Mouse (Mus musculus) liver, adult 2 months (tissue): ENCODE measurements around the gene Sptbn2. TPM values are rescaled to one million over a fixed set of nuclear protein-coding genes. Genes with fewer than 3 reads are reported as not detected.

Experiments
- DNase-seq: peaks from one replicate; pipeline ENCODE4 v3.0.0-alpha.2; 2011; ENCODE audit warnings: low read depth, low spot score; ENCODE audit errors: extremely low read depth
- H3K27ac ChIP-seq: fragments of 200-500 bp; replicated peaks from 2 replicates; pipeline ENCODE4 v1.5.1; 2012; ENCODE audit warnings: low read depth, mild to moderate bottlenecking, control low read depth, inconsistent platforms, low read length; ENCODE audit not compliant: insufficient read depth
- H3K27me3 ChIP-seq: fragments of 200-500 bp; 2 replicates; pipeline ENCODE4 v1.6.1; 2012; ENCODE audit warnings: mild to moderate bottlenecking, moderate library complexity, low read length, inconsistent platforms; ENCODE audit not compliant: control insufficient read depth, insufficient read depth
- H3K36me3 ChIP-seq: fragments of 200-500 bp; 2 replicates; pipeline ENCODE4 v1.6.1; 2012; ENCODE audit warnings: low read length, inconsistent platforms; ENCODE audit not compliant: control insufficient read depth, insufficient read depth
- H3K4me1 ChIP-seq: fragments of 200-500 bp; 2 replicates; pipeline ENCODE4 v1.6.1; 2011; ENCODE audit warnings: low read length; ENCODE audit not compliant: control insufficient read depth, insufficient read depth
- H3K4me3 ChIP-seq: fragments of 200-500 bp; 2 replicates; pipeline ENCODE4 v1.5.1; 2011; ENCODE audit warnings: low read depth, mild to moderate bottlenecking, control low read depth, low read length, moderate library complexity; ENCODE audit not compliant: insufficient read depth
- H3K79me2 ChIP-seq: fragments of 200-500 bp; 2 replicates; pipeline ENCODE4 v1.6.1; 2012; ENCODE audit warnings: inconsistent platforms, mild to moderate bottlenecking, low read length, moderate library complexity; ENCODE audit not compliant: control insufficient read depth, insufficient read depth
- H3K9ac ChIP-seq: fragments of 200-500 bp; 2 replicates; pipeline ENCODE4 v1.6.1; 2012; ENCODE audit warnings: low read depth, mild to moderate bottlenecking, control low read depth, inconsistent platforms, low read length
- CTCF ChIP-seq: fragments of 200-500 bp; IDR thresholded peaks from 2 replicates; pipeline ENCODE4 v1.5.1; 2011; ENCODE audit warnings: low read depth, low read length, control low read depth
- POLR2A ChIP-seq: fragments of 200-500 bp; IDR thresholded peaks from 2 replicates; pipeline ENCODE4 v1.6.1; 2011; ENCODE audit warnings: low read length, control low read depth; ENCODE audit not compliant: insufficient read depth; ENCODE audit errors: extremely low read depth
- WGBS: fragments of 180-500 bp; shearing (Covaris S2); methylation state at CpG from one replicate; pipeline ENCODE4 v1.1.7; 2018; 5-methylcytosine and 5-hydroxymethylcytosine counted together
- polyA plus RNA-seq: library from polyadenylated mRNA; depleted of rRNA; stranded (reverse); fragments of >200 nt; gene quantifications from 2 replicates; pipeline ENCODE4 v1.2.3, GENCODE M21; 2012
- total RNA-seq: library from RNA; depleted of rRNA; stranded (reverse); fragments of >200 nt; gene quantifications from 2 replicates; pipeline ENCODE4 v1.2.3, GENCODE M21; 2014

The Sptbn2 gene
- total and polyA plus RNA-seq, 2 experiments, result 12.9 to 36.7 TPM

GRCm38 (mm10) chr19:4697721-4698120 is 13.2 kb upstream of the Sptbn2 start:
- Histone ChIP-seq H3K79me2 (no peaks in the 10 kb centered on the region), H3K4me3 (no peak overlapping the region), H3K36me3 (no peaks in the 10 kb centered on the region), H3K27ac (peak overlapping the region; percentile 30; the same call in 1 of the 2 replicates), H3K27me3 (no peaks in the 10 kb centered on the region), H3K4me1 (peaks cover 16% of the 10 kb centered on the region), H3K9ac (peak overlapping the region; percentile 69)
- TF ChIP-seq POLR2A (no peak), CTCF (no peak)
- WGBS, result 74% methylated on average over 9 of the region's 9 CpGs
- DNase-seq, result no peak

GRCm38 (mm10) chr19:4698205-4698677 is 12.7 kb upstream of the Sptbn2 start, which contains the start of gene Gm960:
TSS of gene Gm960 (minus strand) at chr19:4698668.
- Histone ChIP-seq H3K79me2 (no peaks in the 10 kb centered on the region), H3K27ac (peak within 1 kb of the TSS; percentile 30; the same call in 1 of the 2 replicates), H3K4me3 (peak within 1 kb of the TSS; percentile 71), H3K4me1 (peaks cover 16% of the 10 kb centered on the region), H3K9ac (peak within 1 kb of the TSS; percentile 69), H3K27me3 (no peaks in the 10 kb centered on the region), H3K36me3 (no peaks in the 10 kb centered on the region)
- peak; percentile 55 for DNase-seq
- 0 out of 2 replicates have a peak, but pooled peaks have one; percentile 8 for TF ChIP-seq POLR2A
- no peak for TF ChIP-seq CTCF
- WGBS, result under 1% methylated on average over 40 of the region's 40 CpGs

GRCm38 (mm10) chr19:4698856-4699255 is 12.1 kb upstream of the Sptbn2 start:
- no peak overlapping the region for H3K4me3 ChIP-seq
- H3K79me2 ChIP-seq, result no peaks in the 10 kb centered on the region
- H3K27me3 ChIP-seq, result no peaks in the 10 kb centered on the region
- WGBS, result 66% methylated on average over 8 of the region's 8 CpGs
- no peak overlapping the region for H3K9ac ChIP-seq
- TF ChIP-seq POLR2A (no peak), CTCF (no peak)
- DNase-seq, result no peak
- no peak overlapping the region for H3K27ac ChIP-seq
- no peaks in the 10 kb centered on the region for H3K36me3 ChIP-seq
- H3K4me1 ChIP-seq, result peaks cover 16% of the 10 kb centered on the region

- H3K4me3 ChIP-seq, result no peak overlapping the region
- no peak for TF ChIP-seq POLR2A
- no peak for TF ChIP-seq CTCF
- H3K27ac ChIP-seq, result no peak overlapping the region
- no peaks in the 10 kb centered on the region for H3K36me3 ChIP-seq
- peaks cover 16% of the 10 kb centered on the region for H3K4me1 ChIP-seq
- no peaks in the 10 kb centered on the region for H3K27me3 ChIP-seq
- 87% methylated on average over 5 of the region's 5 CpGs for WGBS
- no peaks in the 10 kb centered on the region for H3K79me2 ChIP-seq
- H3K9ac ChIP-seq, result no peak overlapping the region
- no peak for DNase-seq
Observed at GRCm38 (mm10) chr19:4699821-4700220, 11.1 kb upstream of the Sptbn2 start.

DNA sequence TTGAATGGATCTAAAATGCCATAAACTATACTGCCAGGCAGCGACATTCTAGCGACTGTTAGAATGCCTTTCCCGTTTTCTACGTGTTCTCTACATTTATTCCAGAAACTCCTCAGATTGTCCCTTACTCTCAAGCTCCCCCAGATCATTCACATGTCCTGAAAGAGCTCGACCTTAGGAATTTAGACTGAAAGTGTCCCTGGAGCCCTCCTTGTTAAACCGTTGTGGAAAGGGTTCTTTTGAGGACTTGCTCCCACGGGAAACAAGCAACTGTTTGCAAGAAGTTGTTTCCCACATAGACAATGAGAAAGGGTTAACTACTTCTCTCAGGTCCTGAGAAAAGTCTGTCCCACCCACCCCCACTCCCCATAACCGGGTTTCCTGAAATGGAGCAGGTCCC is 10.3 kb upstream of the Sptbn2 start:
- TF ChIP-seq CTCF, result no peak
- TF ChIP-seq POLR2A, result no peak
- 81% methylated on average over 8 of the region's 8 CpGs for WGBS
- Histone ChIP-seq H3K9ac (no peak overlapping the region), H3K27me3 (no peaks in the 10 kb centered on the region), H3K36me3 (no peaks in the 10 kb centered on the region), H3K27ac (no peak overlapping the region), H3K4me3 (no peak overlapping the region), H3K79me2 (no peaks in the 10 kb centered on the region), H3K4me1 (peaks cover 16% of the 10 kb centered on the region)
- DNase-seq, result no peak

DNA sequence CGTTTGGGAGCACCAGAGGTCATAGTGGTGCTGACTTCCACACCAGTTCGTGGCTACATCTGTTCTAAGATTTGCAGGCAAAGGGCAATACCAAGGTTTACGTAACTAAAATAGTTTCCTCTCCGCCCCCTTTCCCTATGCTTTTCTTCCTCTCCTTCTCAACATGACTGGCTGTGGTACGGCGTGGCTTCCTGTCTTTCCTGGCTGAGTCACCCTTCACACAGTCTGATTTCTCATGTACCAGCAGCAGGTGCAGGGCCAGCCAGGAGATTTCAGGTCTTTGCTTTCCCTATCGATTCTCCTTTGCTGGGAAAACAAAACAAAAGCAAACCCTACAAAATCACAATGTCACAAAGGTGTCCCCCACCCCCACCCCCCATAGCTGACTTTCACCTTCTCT is 9.7 kb upstream of the Sptbn2 start:
- H3K4me1 ChIP-seq, result peaks cover 16% of the 10 kb centered on the region
- no peaks in the 10 kb centered on the region for H3K27me3 ChIP-seq
- H3K79me2 ChIP-seq, result no peaks in the 10 kb centered on the region
- peak overlapping the region; percentile 18; the same call in 1 of the 2 replicates for H3K9ac ChIP-seq
- H3K27ac ChIP-seq, result peak overlapping the region; percentile 40
- TF ChIP-seq CTCF, result no peak
- no peak for TF ChIP-seq POLR2A
- H3K4me3 ChIP-seq, result no peak overlapping the region
- H3K36me3 ChIP-seq, result no peaks in the 10 kb centered on the region
- WGBS, result 9% methylated on average over 7 of the region's 7 CpGs
- DNase-seq, result peak; percentile 68
